Mouse (Mus musculus) liver, adult 2 months (tissue): ENCODE data around the gene Clcnka.

Experiments
- CTCF ChIP-seq: fragments of 200-500 bp; IDR thresholded peaks from 2 replicates; pipeline ENCODE4 v1.5.1; 2011; ENCODE audit warnings: low read depth, low read length, control low read depth
- POLR2A ChIP-seq: fragments of 200-500 bp; IDR thresholded peaks from 2 replicates; pipeline ENCODE4 v1.6.1; 2011; ENCODE audit warnings: low read length, control low read depth; ENCODE audit not compliant: insufficient read depth; ENCODE audit errors: extremely low read depth

DNA sequence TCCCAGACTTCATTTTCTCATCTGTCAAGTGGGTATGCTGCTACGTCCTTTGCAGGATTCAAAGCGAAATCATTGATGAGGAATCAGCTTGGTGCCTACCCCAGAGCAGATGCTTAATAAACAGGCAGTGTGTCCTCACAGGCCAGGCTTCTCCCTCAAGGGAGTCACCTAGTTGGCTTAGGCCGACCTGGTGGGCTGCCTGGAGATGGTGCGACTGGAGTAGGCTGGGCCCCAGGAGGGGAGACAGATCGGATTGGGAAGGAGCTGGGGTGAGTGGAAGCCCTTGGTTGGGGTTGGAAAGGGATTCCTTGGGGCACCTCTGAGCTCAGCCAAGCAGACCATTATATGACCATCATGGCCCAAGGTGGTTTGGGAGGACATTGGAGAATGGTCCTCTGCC, 26.1 kb downstream of the Clcnka start:
- no peak for TF ChIP-seq CTCF
- TF ChIP-seq POLR2A, result no peak
